Mouse (Mus musculus): Measurements from ENCODE around the gene Sfta2.

Gene Sfta2

DNA sequence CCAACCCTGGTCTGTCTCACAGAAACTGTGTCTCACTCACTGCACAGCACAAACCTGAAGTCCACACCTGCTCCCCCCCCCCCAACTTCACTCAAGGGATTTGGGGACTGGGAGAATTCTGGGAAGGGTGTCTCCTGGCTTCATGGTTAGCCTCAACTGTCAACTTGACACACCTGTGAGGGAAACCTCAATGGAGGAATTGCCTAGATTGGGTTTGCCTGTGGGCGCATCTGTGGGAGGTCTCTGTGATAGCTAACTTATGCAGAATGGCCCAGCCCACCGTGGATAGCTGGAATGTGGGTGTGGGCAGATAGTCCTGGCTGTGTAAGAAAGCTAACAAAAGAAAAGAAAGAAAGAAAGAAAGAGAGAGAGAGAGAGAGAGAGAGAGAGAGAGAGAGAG is at the start of gene Sfta2:
TSS of gene Sfta2 (plus strand) at position 301 of the 400 bp plus-strand sequence.
- DNase-seq (ENCODE audit: low spot score in 2 of 2), result no peak

GRCm38 (mm10) chr17:35551881-35552414 is 49.4 kb upstream of the Sfta2 start, which contains the start of gene Cdsn:
Gene Cdsn (plus strand): TSS chr17:35552128.
- DNase-seq (ENCODE audit: low spot score in 2 of 2), result no peak

GRCm38 (mm10) chr17:35554321-35554720 is 47.0 kb upstream of the Sfta2 start:
- no peak for DNase-seq (ENCODE audit: low spot score in 2 of 2)

GRCm38 (mm10) chr17:35554761-35555397 is 46.5 kb upstream of the Sfta2 start:
- no peak for DNase-seq (ENCODE audit: low spot score in 2 of 2)

DNA sequence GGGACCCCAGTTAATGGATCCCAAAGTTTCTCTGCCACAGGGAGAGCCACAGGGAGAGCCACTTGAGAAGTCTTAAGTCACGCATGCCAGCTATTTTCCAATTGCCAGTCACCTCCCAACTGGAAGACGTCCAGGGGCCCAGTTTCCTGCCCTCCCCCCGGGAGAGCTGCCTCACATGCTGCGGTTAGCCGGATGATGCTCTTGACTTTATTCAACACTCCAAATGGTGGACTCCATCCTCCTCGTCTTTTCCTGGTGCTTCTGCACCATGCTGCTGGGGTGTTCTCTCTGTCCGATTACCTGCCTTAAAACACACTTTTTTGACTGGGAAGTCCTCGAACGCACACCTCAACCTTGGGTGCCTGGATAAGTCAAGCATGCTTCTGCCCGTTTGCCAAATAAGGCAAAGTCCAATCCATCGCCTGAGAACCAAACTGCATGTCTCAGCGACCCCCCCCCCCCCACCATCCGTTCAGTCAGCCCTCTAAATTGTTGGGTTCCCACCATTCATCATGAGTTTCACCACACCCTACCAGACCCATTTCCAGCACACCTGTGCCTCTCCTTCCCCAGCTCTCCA is 45.1 kb upstream of the Sfta2 start:
- no peak for DNase-seq (ENCODE audit: low spot score in 2 of 2)

DNA sequence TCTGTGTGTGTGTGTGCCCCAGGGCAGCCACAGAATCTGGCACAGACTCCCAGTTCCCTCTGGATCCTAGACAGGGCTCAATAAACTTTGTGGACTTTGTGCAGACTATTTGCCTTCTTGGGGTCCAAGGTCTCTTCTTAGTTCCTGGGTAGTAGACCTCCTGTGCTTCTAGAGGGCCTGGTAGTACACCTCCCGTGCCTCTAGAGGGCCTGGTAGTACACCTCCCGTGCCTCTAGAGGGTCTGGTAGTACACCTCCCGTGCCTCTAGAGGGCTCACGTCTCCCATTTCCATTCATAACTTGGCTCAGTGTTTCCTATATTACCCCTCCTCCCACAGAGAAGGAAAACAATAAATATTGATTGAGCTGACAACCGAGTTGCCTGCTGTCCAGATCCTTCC is 44.5 kb upstream of the Sfta2 start:
- peak; percentile 26 to 55 for DNase-seq (ENCODE audit: low spot score in 2 of 2)

GRCm38 (mm10) chr17:35557351-35557750 is 44.0 kb upstream of the Sfta2 start:
- peak in 1 of 2 experiments; percentile 26 for DNase-seq (ENCODE audit: low spot score in 2 of 2)

DNA sequence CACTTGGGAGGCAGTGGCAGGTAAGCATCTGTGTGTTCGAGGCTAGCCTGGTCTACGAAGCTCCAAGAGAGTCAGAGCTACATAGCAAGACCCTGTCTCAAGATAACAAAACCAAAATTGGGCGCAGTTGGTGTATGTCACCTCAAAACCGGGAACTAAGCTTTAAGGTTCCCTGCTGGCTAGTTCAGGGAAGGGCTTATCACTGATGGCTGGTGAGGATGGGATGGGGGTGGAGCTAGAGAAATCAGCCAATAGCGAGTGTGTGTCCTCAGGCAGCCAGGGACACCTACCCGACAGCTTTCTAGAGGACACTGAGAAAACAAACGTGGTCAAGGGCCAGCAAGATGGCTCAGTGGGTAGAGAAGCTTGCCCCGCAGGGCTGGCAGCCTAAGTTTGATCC is 43.1 kb upstream of the Sfta2 start:
- DNase-seq (ENCODE audit: low spot score in 2 of 2), result no peak

GRCm38 (mm10) chr17:35567150-35567549 is 34.2 kb upstream of the Sfta2 start, which contains the start of gene 2300002M23Rik:
Gene 2300002M23Rik (plus strand): TSS chr17:35567450.
- no peak for DNase-seq (ENCODE audit: low spot score in 2 of 2)

DNA sequence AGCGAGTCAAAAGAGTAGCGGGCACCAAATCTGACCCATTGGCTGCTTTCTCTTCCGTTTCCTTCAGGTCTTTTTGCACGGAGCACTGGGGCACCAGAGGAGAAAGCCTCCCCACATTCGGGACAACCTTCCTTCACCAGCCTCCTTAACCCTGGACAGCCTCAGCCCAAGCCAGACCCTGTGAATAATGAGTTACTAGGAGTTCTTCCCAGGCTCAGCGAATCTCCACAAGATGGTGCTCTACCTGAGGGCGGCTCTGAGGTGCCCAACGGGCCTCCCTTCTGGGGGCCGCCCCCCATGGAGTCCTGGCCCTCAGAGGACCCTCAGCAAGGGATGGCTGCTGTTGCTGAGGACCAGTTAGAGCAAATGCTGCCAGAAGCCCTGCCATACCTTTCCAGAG is 33.6 kb upstream of the Sfta2 start:
- no peak for DNase-seq (ENCODE audit: low spot score in 2 of 2)

DNA sequence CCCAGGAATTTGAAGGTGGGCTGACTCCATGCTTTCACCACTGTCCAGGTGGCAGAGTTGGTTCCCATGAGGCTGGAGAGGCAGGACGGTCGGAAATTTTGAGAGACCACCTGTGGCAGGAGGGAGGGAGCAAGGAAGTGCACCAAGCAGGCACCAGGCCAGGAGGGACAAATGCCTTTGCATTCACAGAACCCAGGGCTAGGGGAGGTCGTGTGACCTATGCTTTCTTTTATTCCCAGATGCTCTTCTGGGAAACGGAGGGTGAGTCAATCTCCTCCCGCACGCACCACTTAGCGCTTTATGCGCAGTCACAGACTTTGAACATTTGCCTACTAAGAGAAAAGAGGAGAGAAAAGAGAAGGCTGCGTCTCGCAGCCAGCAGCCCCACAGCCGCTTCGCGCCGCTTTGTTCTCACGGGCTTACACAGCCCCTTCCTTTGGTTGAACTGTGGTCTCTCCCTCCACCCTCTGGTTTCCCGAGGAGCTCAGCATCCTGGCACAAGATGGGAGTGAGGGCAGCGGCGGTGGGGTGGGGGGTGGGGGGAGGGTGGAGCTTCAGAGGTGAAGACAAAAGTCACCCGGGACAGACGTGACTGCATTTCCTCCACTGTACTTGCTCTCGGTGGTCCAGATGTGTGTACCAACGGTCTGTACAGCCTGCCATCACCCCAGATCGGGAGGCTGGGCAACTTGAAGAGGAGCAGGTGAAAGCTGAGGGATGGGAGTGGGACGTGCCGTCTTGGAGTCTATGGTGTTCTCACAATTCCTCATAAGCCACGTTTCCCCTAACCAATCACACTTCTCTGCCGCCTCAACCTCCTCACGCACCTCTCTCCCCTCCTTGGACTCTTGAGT is 32.0 kb upstream of the Sfta2 start:
- no peak for DNase-seq (ENCODE audit: low spot score in 2 of 2)

GRCm38 (mm10) chr17:35570836-35571235 is 30.5 kb upstream of the Sfta2 start:
- DNase-seq (ENCODE audit: low spot score in 2 of 2), result no peak

- no peak for DNase-seq (ENCODE audit: low spot score in 2 of 2)
These were observed 29.9 kb upstream of the Sfta2 start for GRCm38 (mm10) chr17:35571477-35571876.

GRCm38 (mm10) chr17:35578211-35578610 is 23.1 kb upstream of the Sfta2 start:
- DNase-seq (ENCODE audit: low spot score in 2 of 2), result peak; percentile 74

DNA sequence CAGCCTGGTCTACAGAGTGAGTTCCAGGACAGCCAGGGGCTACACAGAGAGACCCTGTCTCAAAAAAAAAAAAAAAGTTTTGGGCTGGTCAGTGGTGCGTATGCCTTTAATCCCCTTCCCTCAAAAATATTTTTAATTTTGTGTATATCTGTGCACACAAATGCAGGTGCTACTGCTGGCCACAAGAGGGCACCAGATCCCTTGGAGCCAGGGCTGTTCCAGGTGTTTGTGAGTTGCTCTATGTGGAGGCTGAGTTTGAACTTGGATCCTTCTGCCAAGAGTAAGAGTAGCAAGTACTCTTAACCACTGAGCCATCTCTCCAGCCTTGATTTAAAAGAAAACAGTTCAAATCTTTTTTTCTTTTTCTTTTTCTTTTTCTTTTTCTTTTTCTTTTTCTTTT is 18.4 kb upstream of the Sfta2 start:
- DNase-seq (ENCODE audit: low spot score in 2 of 2), result no peak

GRCm38 (mm10) chr17:35584330-35584937 is 16.9 kb upstream of the Sfta2 start:
- DNase-seq (ENCODE audit: low spot score in 2 of 2), result peak; percentile 66 to 76

GRCm38 (mm10) chr17:35587291-35587690 is 14.1 kb upstream of the Sfta2 start:
- DNase-seq (ENCODE audit: low spot score in 2 of 2), result no peak

DNA sequence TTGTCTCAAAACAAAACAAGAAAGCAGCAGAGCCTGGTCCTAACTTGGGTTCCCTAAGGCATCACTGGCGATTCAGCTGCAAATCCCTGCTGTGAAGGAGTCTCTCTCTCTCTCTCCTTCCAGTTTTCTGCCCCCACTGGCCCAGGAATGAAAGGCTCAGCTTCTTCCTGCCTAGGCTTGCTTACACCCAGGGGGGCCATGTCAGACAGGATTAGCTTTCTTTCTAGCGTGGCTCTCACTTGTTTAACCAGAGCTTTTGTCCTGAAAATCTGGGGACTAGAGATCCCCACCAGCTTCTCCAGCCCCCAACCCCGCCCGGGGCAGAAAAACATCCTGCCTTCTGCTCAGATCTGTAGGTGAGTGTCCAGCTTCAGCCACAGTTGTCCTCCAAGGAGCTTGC is 13.0 kb upstream of the Sfta2 start:
- DNase-seq (ENCODE audit: low spot score in 2 of 2), result no peak

- DNase-seq (ENCODE audit: low spot score in 2 of 2), result peak; percentile 74 to 81
These were observed 10.7 kb upstream of the Sfta2 start for GRCm38 (mm10) chr17:35590410-35591218.

DNA sequence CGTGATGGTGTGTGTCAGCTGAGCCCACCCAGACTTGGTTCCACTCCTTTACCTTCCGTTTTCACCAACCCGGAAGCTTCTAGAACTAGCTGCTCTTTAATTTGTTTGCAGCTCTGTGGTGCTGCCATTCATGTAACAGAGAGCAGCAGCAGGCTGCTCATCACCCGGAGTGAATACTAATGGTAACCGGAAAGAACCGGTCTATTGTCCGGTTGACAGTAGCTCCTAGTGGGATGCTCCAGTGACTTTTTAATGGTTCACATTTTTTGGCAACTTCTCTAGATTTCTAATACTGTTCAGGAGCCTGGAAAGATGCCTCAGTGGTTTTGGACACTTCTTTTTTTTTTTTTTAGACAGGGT is 10.2 kb upstream of the Sfta2 start:
- no peak for DNase-seq (ENCODE audit: low spot score in 2 of 2)

DNA sequence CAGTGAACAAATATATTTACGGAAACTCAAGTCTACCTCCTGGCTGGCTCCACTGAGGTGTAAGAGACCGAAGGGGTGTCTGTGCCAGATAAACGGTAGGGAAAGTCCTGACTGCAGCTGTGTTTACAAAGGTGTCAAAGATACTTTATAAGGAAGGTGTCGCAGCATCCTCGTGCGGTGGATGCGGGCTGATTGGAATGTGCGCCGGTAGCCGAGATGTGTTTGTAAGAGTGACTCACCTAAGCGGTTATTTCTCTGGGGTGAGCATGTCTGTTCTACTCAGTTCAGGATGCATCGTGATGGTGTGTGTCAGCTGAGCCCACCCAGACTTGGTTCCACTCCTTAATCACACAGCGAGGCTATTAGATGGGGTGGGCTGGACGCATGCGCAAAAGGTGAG is 9.6 kb upstream of the Sfta2 start:
- no peak for DNase-seq (ENCODE audit: low spot score in 2 of 2)

Data from urinary bladder, postnatal 36 days (tissue).